In genomic region chr7:126785056-126785455, GRCm38 (mm10) we compare ENCODE assay signal across 25 mouse cellular contexts. TPM values are rescaled to one million over a fixed set of nuclear protein-coding genes. Genes with fewer than 3 reads are reported as not detected.
"Had no signal": no experiment of that assay in that cellular context is flagged by ENCODE, and none has a peak within 500 bp of the region (broad histone marks: within the 10 kb centered on the region; RNA-seq: fewer than 3 reads in every experiment).

No protein-coding gene starts in this region.

- H3K9ac ChIP-seq: hindbrain, embryonic 12.5 days; hindbrain, embryonic 14.5 days; intestine, embryonic 15.5 days; limb, embryonic 12.5 days; liver, embryonic 13.5 days had no signal

- ATAC-seq: hindbrain, embryonic 16.5 days; inflammation-experienced regulatory T-cells, adult 6 months; intestine, embryonic 15.5 days had no signal

- H3K27ac ChIP-seq: gastrocnemius, adult 2 months; heart, adult 2 months; hindbrain, embryonic 10.5 days; hindbrain, embryonic 12.5 days; hindbrain, embryonic 14.5 days; intestine, embryonic 15.5 days; layer of hippocampus, adult 2 months; left cerebral cortex, adult 2 months; limb, embryonic 10.5 days; limb, embryonic 12.5 days; liver, embryonic 13.5 days; liver, embryonic 15.5 days had no signal

- H3K9me3 ChIP-seq: hindbrain, embryonic 10.5 days; hindbrain, embryonic 12.5 days; intestine, embryonic 15.5 days; limb, embryonic 10.5 days; limb, embryonic 12.5 days; liver, embryonic 13.5 days; liver, embryonic 15.5 days had no signal

- H3K4me3 ChIP-seq: gastrocnemius, adult 2 months; heart, adult 2 months; hindbrain, embryonic 10.5 days; hindbrain, embryonic 12.5 days; intestine, embryonic 15.5 days; layer of hippocampus, adult 2 months; left cerebral cortex, adult 2 months; limb, embryonic 10.5 days; limb, embryonic 12.5 days; liver, embryonic 13.5 days; liver, embryonic 15.5 days had no signal

- DNase-seq: gastrocnemius, postnatal 10 days; gastrocnemius, postnatal 25 days; heart, adult 2 months; heart, postnatal 10 days; heart, postnatal 36 days; kidney, adult 18-20 months; kidney, adult 8-10 months; kidney, postnatal 10 days; kidney, postnatal 4 days; liver; liver, embryonic 13.5 days had no signal

- H3K27me3 ChIP-seq: hindbrain, embryonic 12.5 days; intestine, embryonic 15.5 days; limb, embryonic 12.5 days; liver, embryonic 13.5 days; liver, embryonic 15.5 days had no signal

- H3K4me2 ChIP-seq: heart, embryonic 11.5 days; hindbrain, embryonic 12.5 days; hindbrain, embryonic 14.5 days; intestine, embryonic 15.5 days; limb, embryonic 12.5 days; liver, embryonic 11.5 days; liver, embryonic 13.5 days; liver, embryonic 15.5 days had no signal

RNA-seq across cellular contexts. Expression of gene Fam57b, which starts 12.4 kb away (rescaled TPM):
- polyA plus RNA-seq: inflammation-experienced regulatory T-cells, adult 6 months; liver, embryonic 11.5 days; liver, embryonic 15.5 days had no signal
